ENCODE assay signal across 28 mouse cellular contexts in genomic region chr15:79641135-79641817, GRCm38 (mm10). TPM values are rescaled to one million over a fixed set of nuclear protein-coding genes. Genes with fewer than 3 reads are reported as not detected.
A peak's percentile ranks its signal among the peaks of the same experiment; 100 is the strongest.
DNase-seq lines count a peak whose midpoint lies in the region; ATAC-seq and TF ChIP-seq lines count a peak whose summit lies in the region.
"Had no signal": no experiment of that assay in that cellular context is flagged by ENCODE, and none has a peak within 500 bp of the region (broad histone marks: within the 10 kb centered on the region; RNA-seq: fewer than 3 reads in every experiment).

No protein-coding gene starts in this region.

- no peak for TF ChIP-seq CTCF in gastrocnemius, adult 2 months (IDR thresholded peaks at IDR 0.05)
- no peak for TF ChIP-seq CTCF in lung, embryonic 14.5 days (IDR thresholded peaks at IDR 0.05; ENCODE audit: low read depth)

- H3K4me1 ChIP-seq in lung, embryonic 14.5 days (ENCODE audit: insufficient read depth): no peaks in the 10 kb centered on the region
- H3K4me1 ChIP-seq in hindbrain, embryonic 16.5 days (ENCODE audit: control insufficient read depth, insufficient read depth, low read depth, low read length): no peaks in the 10 kb centered on the region
- H3K4me1 ChIP-seq: forebrain, embryonic 13.5 days; hindbrain, embryonic 15.5 days; intestine, embryonic 15.5 days; limb, embryonic 15.5 days; lung, embryonic 15.5 days; midbrain, embryonic 10.5 days; neural tube, embryonic 13.5 days had no signal

- H3K27me3 ChIP-seq in lung, embryonic 14.5 days (ENCODE audit: insufficient read depth, low read length): no peaks in the 10 kb centered on the region
- H3K27me3 ChIP-seq in hindbrain, embryonic 16.5 days (replicated peaks; ENCODE audit: control insufficient read depth, insufficient read depth, low read length): no peaks in the 10 kb centered on the region
- H3K27me3 ChIP-seq: CH12.LX; forebrain, embryonic 13.5 days; hindbrain, embryonic 15.5 days; intestine, embryonic 15.5 days; limb, embryonic 15.5 days; lung, embryonic 15.5 days; neural tube, embryonic 13.5 days had no signal

- peaks cover 3% of the 10 kb centered on the region; the same call in 1 of the 2 replicates for H3K36me3 ChIP-seq in lung, embryonic 14.5 days (ENCODE audit: insufficient read depth)
- H3K36me3 ChIP-seq in hindbrain, embryonic 16.5 days (ENCODE audit: control insufficient read depth, insufficient read depth, low read length): peaks cover 15% of the 10 kb centered on the region; the same call in 1 of the 2 replicates
- H3K36me3 ChIP-seq: G1E; intestine, embryonic 15.5 days; lung, embryonic 15.5 days had no signal

- H3K9ac ChIP-seq in lung, embryonic 14.5 days: no peak overlapping the region
- H3K9ac ChIP-seq in hindbrain, embryonic 16.5 days (ENCODE audit: low read depth, low read length): no peak overlapping the region
- H3K9ac ChIP-seq: forebrain, embryonic 13.5 days; hindbrain, embryonic 15.5 days; intestine, embryonic 15.5 days; limb, embryonic 15.5 days; liver, embryonic 14.5 days; lung, embryonic 15.5 days; neural tube, embryonic 13.5 days had no signal

- H3K27ac ChIP-seq in gastrocnemius, adult 2 months: peak overlapping the region; percentile 52; the same call in 1 of the 2 replicates
- H3K27ac ChIP-seq in lung, embryonic 14.5 days (ENCODE audit: low read depth): 0 out of 2 replicates have a peak overlapping the region, but pooled peaks have one; percentile 18
- H3K27ac ChIP-seq in hindbrain, embryonic 16.5 days (ENCODE audit: low read depth, low read length): no peak overlapping the region
- H3K27ac ChIP-seq: forebrain, embryonic 13.5 days; hindbrain, embryonic 15.5 days; intestine, embryonic 15.5 days; limb, embryonic 15.5 days; liver, embryonic 14.5 days; lung, embryonic 15.5 days; midbrain, embryonic 10.5 days; neural tube, embryonic 13.5 days had no signal

- no peaks in the 10 kb centered on the region for H3K9me3 ChIP-seq in lung, embryonic 14.5 days (ENCODE audit: low read depth, low read length)
- no peaks in the 10 kb centered on the region for H3K9me3 ChIP-seq in hindbrain, embryonic 16.5 days (ENCODE audit: control insufficient read depth, low read length)
- H3K9me3 ChIP-seq: forebrain, embryonic 13.5 days; G1E; hindbrain, embryonic 15.5 days; intestine, embryonic 15.5 days; limb, embryonic 15.5 days; lung, embryonic 15.5 days; midbrain, embryonic 10.5 days; neural tube, embryonic 13.5 days had no signal

- H3K4me2 ChIP-seq in lung, embryonic 14.5 days: no peak overlapping the region
- H3K4me2 ChIP-seq in hindbrain, embryonic 16.5 days (ENCODE audit: low read length): no peak overlapping the region
- H3K4me2 ChIP-seq: forebrain, embryonic 13.5 days; hindbrain, embryonic 15.5 days; intestine, embryonic 15.5 days; limb, embryonic 15.5 days; lung, embryonic 15.5 days; neural tube, embryonic 13.5 days had no signal

- no peak for DNase-seq in gastrocnemius, adult 2 months
- no peak for DNase-seq in gastrocnemius, adult 18-20 months (ENCODE audit: low spot score)
- DNase-seq in lung, embryonic 14.5 days: no peak
- no peak for DNase-seq in lung, postnatal 4 days
- peak; percentile 10 for DNase-seq in Muller cell, postnatal 12 days (ENCODE audit: inconsistent ontology term)
- DNase-seq: adrenal gland, adult 8-10 months; B cell, adult 2 months; cerebellum, adult 18-20 months; cerebellum, postnatal 14 days; gastrocnemius, postnatal 36 days; kidney, postnatal 36 days; lung, postnatal 36 days; retina, postnatal 1 day had no signal

- intact Hi-C loops in gastrocnemius, adult 2 months (cut with DNase I): no loop called here

- ATAC-seq in lung, embryonic 14.5 days (ENCODE audit: insufficient read depth): no peak
- ATAC-seq in granulocyte monocyte progenitor cell, adult 5-6 weeks (replicated peaks; ENCODE audit: poor library complexity, severe bottlenecking): 0 out of 2 replicates have a peak, but pooled peaks have one; percentile 27
- no peak for ATAC-seq in hindbrain, embryonic 16.5 days
- ATAC-seq: activated CD4-positive, CD25-positive, alpha-beta regulatory T cell, adult 4 months; forebrain, embryonic 13.5 days; intestine, embryonic 15.5 days; midbrain, embryonic 16.5 days had no signal

- WGBS in lung, embryonic 14.5 days: 49% methylated on average over 12 of the region's 12 CpGs
- WGBS in hindbrain, embryonic 16.5 days: 75% methylated on average over 12 of the region's 12 CpGs

- H3K4me3 ChIP-seq in gastrocnemius, adult 2 months: peak overlapping the region; percentile 11; the same call in 1 of the 2 replicates
- H3K4me3 ChIP-seq in lung, embryonic 14.5 days (ENCODE audit: low read depth, low read length): no peak overlapping the region
- H3K4me3 ChIP-seq in hindbrain, embryonic 16.5 days (ENCODE audit: low read length): no peak overlapping the region
- H3K4me3 ChIP-seq: forebrain, embryonic 13.5 days; hindbrain, embryonic 15.5 days; intestine, embryonic 15.5 days; limb, embryonic 15.5 days; lung, embryonic 15.5 days; midbrain, embryonic 10.5 days; myocyte; neural tube, embryonic 13.5 days had no signal

RNA-seq across cellular contexts. Expression of gene Fam227a, which starts 17.5 kb away (rescaled TPM):
- total RNA-seq in gastrocnemius, adult 2 months (2021): under 1 TPM; 0.47 to 0.84 TPM
- under 1 TPM; 0.46 to 0.69 TPM for total RNA-seq in gastrocnemius, adult 18-20 months (2021)
- polyA plus RNA-seq in lung, embryonic 14.5 days (2014; fragmentation: Nextera tagmentation; extraction: Ambion mirVana): 1.4 and 1.5 TPM in 2 replicates
- 0.85 and 6.5 TPM in 2 replicates for total RNA-seq in granulocyte monocyte progenitor cell, adult 5-6 weeks (2014; fragmentation: Nextera tagmentation)
- total RNA-seq in granulocyte monocyte progenitor cell, adult 5-6 weeks (2017): 1.8 and 2.3 TPM in 2 replicates
- 3.0 and 3.5 TPM in 2 replicates for polyA plus RNA-seq in hindbrain, embryonic 16.5 days (2015; fragmentation: Nextera tagmentation; extraction: Ambion mirVana)

RNA-seq across cellular contexts. Expression of gene Cby1, which starts 17.7 kb away (rescaled TPM):
- total RNA-seq in gastrocnemius, adult 2 months (2021): 10 to 100 TPM; 11.8 to 15.6 TPM
- total RNA-seq in gastrocnemius, adult 18-20 months (2021): 10 to 100 TPM; 13.4 to 15.2 TPM
- 51.2 and 52.8 TPM in 2 replicates for polyA plus RNA-seq in lung, embryonic 14.5 days (2014; fragmentation: Nextera tagmentation; extraction: Ambion mirVana)
- 17.9 and 35.2 TPM in 2 replicates for total RNA-seq in granulocyte monocyte progenitor cell, adult 5-6 weeks (2014; fragmentation: Nextera tagmentation)
- 32.0 and 45.5 TPM in 2 replicates for total RNA-seq in granulocyte monocyte progenitor cell, adult 5-6 weeks (2017)
- polyA plus RNA-seq in hindbrain, embryonic 16.5 days (2015; fragmentation: Nextera tagmentation; extraction: Ambion mirVana): 93.8 and 101 TPM in 2 replicates

RNA-seq across cellular contexts. Expression of gene Tomm22, which starts 29.4 kb away (rescaled TPM):
- total RNA-seq in gastrocnemius, adult 2 months (2021): 10 to 100 TPM; 52.8 to 78.6 TPM
- total RNA-seq in gastrocnemius, adult 18-20 months (2021): 10 to 100 TPM; 57.0 to 60.2 TPM
- polyA plus RNA-seq in lung, embryonic 14.5 days (2014; fragmentation: Nextera tagmentation; extraction: Ambion mirVana): 244 and 245 TPM in 2 replicates
- total RNA-seq in granulocyte monocyte progenitor cell, adult 5-6 weeks (2014; fragmentation: Nextera tagmentation): 146 and 147 TPM in 2 replicates
- total RNA-seq in granulocyte monocyte progenitor cell, adult 5-6 weeks (2017): 88.0 and 117 TPM in 2 replicates
- 220 and 251 TPM in 2 replicates for polyA plus RNA-seq in hindbrain, embryonic 16.5 days (2015; fragmentation: Nextera tagmentation; extraction: Ambion mirVana)

RNA-seq across cellular contexts. Expression of gene Dmc1, which starts 36.4 kb away (rescaled TPM):
- not detected for total RNA-seq in gastrocnemius, adult 2 months (2021)
- total RNA-seq in gastrocnemius, adult 18-20 months (2021): not detected
- polyA plus RNA-seq in lung, embryonic 14.5 days (2014; fragmentation: Nextera tagmentation; extraction: Ambion mirVana): 2.9 and 3.4 TPM in 2 replicates
- total RNA-seq in granulocyte monocyte progenitor cell, adult 5-6 weeks (2014; fragmentation: Nextera tagmentation): 2.1 and 5.4 TPM in 2 replicates
- total RNA-seq in granulocyte monocyte progenitor cell, adult 5-6 weeks (2017): 4.8 and 4.9 TPM in 2 replicates
- 0.99 and 1.3 TPM in 2 replicates for polyA plus RNA-seq in hindbrain, embryonic 16.5 days (2015; fragmentation: Nextera tagmentation; extraction: Ambion mirVana)
- total RNA-seq: CH12.LX; G1E; gastrocnemius, postnatal 36 days had no signal
- polyA plus RNA-seq: activated CD4-positive, CD25-positive, alpha-beta regulatory T cell, adult 4 months; G1E; myocyte had no signal

RNA-seq across cellular contexts. Expression of gene Josd1, which starts 46.4 kb away (rescaled TPM):
- total RNA-seq in gastrocnemius, adult 2 months (2021): 10 to 100 TPM; 12.3 to 18.7 TPM
- total RNA-seq in gastrocnemius, adult 18-20 months (2021): 10 to 100 TPM; 13.9 to 17.6 TPM
- 15.0 and 15.2 TPM in 2 replicates for polyA plus RNA-seq in lung, embryonic 14.5 days (2014; fragmentation: Nextera tagmentation; extraction: Ambion mirVana)
- total RNA-seq in granulocyte monocyte progenitor cell, adult 5-6 weeks (2014; fragmentation: Nextera tagmentation): 22.7 and 24.9 TPM in 2 replicates
- 19.2 and 23.6 TPM in 2 replicates for total RNA-seq in granulocyte monocyte progenitor cell, adult 5-6 weeks (2017)
- polyA plus RNA-seq in hindbrain, embryonic 16.5 days (2015; fragmentation: Nextera tagmentation; extraction: Ambion mirVana): 19.1 and 21.5 TPM in 2 replicates
